Mouse (Mus musculus) thymus, adult 18-20 months (tissue): ENCODE data around the gene Gm13277.
A peak's percentile ranks its signal among the peaks of the same experiment; 100 is the strongest.
"Not testable (repeated sequence)": the region's sequence is repeated elsewhere in the genome, so short reads cannot be mapped to it uniquely, and the experiment has no call there.

Experiments
- DNase-seq, 2 experiments: peaks; one replicate each; pipeline ENCODE4 v3.0.0; 2022; ENCODE audit warnings: mixed read lengths in 2 of 2

The Gm13277 gene

DNA sequence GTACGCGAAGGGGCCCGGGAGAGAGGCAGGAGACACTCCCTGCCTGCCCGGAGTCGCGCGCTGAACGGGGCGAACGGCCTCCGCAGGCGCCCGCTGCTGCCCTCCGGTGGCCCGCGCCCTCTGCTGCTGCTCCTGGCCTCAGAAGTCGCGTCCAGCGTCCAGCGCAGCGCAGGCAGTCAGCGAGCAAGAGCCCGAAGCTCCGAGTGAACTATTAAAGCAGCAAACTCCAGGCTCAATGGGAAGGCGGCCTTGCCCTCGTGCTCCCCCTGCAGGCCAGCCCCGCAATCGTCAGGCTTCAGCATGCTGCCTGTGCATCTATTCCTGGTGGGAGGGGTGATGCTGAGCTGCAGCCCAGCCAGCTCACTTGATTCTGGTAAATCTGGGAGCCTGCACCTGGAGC, 2.8 kb downstream of the Gm13277 start, which contains the start of gene Gm13278:
TSS of gene Gm13278 (plus strand) at position 301 of the 400 bp plus-strand sequence.
- DNase-seq: not testable (repeated sequence)

DNA sequence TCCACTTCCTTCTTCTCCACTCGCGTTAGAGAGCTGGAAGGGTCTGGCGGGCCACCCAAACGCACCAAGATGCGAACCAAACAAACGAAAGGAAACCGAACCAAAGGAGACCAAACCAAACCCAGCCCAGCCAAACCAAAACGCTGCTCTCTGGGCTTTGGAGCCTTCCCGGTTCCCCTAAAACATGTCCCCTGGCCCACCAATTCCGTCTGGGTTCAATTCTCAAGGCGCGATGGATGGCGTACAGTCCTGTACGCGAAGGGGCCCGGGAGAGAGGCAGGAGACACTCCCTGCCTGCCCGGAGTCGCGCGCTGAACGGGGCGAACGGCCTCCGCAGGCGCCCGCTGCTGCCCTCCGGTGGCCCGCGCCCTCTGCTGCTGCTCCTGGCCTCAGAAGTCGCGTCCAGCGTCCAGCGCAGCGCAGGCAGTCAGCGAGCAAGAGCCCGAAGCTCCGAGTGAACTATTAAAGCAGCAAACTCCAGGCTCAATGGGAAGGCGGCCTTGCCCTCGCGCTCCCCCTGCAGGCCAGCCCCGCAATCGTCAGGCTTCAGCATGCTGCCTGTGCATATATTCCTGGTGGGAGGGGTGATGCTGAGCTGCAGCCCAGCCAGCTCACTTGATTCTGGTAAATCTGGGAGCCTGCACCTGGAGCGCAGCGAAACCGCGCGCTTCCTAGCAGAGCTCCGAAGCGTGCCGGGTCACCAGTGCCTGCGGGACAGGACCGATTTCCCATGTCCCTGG, 5.7 kb downstream of the Gm13277 start, which contains the start of gene Gm13275:
TSS of gene Gm13275 (plus strand) at position 552 of the 740 bp plus-strand sequence.
- peak; percentile 70 to 78 for DNase-seq

DNA sequence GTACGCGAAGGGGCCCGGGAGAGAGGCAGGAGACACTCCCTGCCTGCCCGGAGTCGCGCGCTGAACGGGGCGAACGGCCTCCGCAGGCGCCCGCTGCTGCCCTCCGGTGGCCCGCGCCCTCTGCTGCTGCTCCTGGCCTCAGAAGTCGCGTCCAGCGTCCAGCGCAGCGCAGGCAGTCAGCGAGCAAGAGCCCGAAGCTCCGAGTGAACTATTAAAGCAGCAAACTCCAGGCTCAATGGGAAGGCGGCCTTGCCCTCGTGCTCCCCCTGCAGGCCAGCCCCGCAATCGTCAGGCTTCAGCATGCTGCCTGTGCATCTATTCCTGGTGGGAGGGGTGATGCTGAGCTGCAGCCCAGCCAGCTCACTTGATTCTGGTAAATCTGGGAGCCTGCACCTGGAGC, 8.7 kb downstream of the Gm13277 start, which contains the start of gene Gm13279:
TSS of gene Gm13279 (plus strand) at position 301 of the 400 bp plus-strand sequence.
- not testable (repeated sequence) for DNase-seq

- not testable (repeated sequence) for DNase-seq
Measured at GRCm38 (mm10) chr4:88799365-88799764, 10.9 kb downstream of the Gm13277 start, which contains the start of gene Gm13285. Gm13285 (plus strand) TSS chr4:88799665.

GRCm38 (mm10) chr4:88802954-88803353, 14.5 kb downstream of the Gm13277 start, which contains the start of gene Gm13287:
Gm13287 (plus strand) TSS chr4:88803254.
- DNase-seq: not testable (repeated sequence)

DNA sequence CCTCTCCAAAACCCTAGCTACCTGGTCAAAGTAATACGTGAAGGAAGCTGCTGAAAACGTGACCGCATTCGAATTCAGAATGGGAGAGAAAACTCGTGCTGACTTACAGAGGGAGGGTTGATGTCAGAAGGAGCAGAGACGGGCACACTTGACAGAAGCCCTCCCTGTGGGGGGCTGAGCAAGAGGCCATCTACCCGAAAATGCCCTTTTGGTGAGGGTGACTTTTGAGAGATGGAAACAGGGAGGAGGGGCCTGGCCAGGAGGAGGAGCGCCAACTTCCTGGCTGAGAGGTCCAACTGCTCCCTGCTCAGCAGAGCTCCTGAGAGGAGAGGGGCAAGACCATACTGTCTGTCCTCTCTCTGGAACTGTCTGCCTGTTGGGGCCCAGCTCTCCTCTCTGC, 16.8 kb downstream of the Gm13277 start, which contains the start of gene Gm13288:
TSS of gene Gm13288 (plus strand) at position 301 of the 400 bp plus-strand sequence.
- DNase-seq: not testable (repeated sequence)

GRCm38 (mm10) chr4:88805761-88806160, 17.3 kb downstream of the Gm13277 start:
- not testable (repeated sequence) for DNase-seq

GRCm38 (mm10) chr4:88815928-88816327, 27.5 kb downstream of the Gm13277 start, which contains the start of gene Ifna7:
Ifna7 (plus strand) TSS chr4:88816228.
- DNase-seq: no peak

- no peak for DNase-seq
Measured at GRCm38 (mm10) chr4:88819659-88820058, 31.2 kb downstream of the Gm13277 start, which contains the start of gene Ifna11. Ifna11 (plus strand) TSS chr4:88819959.

DNA sequence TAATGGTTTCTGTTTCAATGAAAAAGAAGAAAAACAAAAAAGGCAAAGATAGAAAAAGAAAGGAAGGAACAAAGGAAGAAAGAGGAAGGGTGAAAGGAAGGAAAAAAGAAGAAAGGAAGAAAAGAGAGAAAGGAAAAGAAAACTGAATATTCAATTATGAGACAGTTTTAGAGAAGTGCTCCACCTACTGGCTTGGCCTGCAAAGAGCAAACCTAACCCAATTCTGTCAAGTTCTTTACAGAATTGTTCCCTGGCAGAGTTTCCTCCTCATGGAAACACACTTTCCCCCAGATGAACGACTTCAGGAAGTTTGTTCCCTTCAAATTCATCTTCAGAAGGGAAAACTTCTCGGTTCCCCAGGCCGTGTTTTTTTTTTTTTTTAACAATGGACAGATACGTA, 34.6 kb downstream of the Gm13277 start:
- DNase-seq: no peak

GRCm38 (mm10) chr4:88827116-88827515, 38.7 kb downstream of the Gm13277 start, which contains the start of gene Ifna6:
Ifna6 (plus strand) TSS chr4:88827416.
- DNase-seq: not testable (repeated sequence)

- DNase-seq: no peak
Measured at GRCm38 (mm10) chr4:88830523-88830922, 42.1 kb downstream of the Gm13277 start.

DNA sequence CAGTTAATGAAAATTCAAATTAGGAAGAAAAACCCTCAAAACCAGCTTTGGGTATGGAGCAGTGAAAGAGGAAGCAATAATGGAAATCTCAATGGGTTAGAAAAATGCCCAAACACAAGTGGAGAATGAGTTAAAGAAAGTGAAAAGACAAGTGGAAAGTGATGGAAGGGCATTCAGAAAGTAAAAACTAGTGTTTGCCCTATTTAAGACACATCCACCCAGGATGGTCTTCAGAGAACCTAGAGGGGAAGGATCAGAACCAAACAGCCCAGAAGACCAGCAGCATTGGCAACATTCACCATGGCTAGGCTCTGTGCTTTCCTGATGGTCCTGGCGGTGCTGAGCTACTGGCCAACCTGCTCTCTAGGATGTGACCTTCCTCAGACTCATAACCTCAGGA, 46.8 kb downstream of the Gm13277 start, which contains the start of gene Ifna5:
TSS of gene Ifna5 (plus strand) at position 301 of the 400 bp plus-strand sequence.
- DNase-seq: not testable (repeated sequence)
